ENCODE assay signal across 8 mouse cellular contexts in genomic region chr9:96888742-96889344, GRCm38 (mm10). TPM values are rescaled to one million over a fixed set of nuclear protein-coding genes. Genes with fewer than 3 reads are reported as not detected.
DNase-seq lines count a peak whose midpoint lies in the region; ATAC-seq and TF ChIP-seq lines count a peak whose summit lies in the region.

No protein-coding gene starts in this region.

- no peak for TF ChIP-seq POLR2A in thymus, adult 2 months (IDR thresholded peaks at IDR 0.05; ENCODE audit: control insufficient read depth, extremely low read depth, insufficient read depth, low read length, poor library complexity)

- H3K27ac ChIP-seq in thymus, adult 2 months (ENCODE audit: control insufficient read depth, insufficient read depth, low read length) = no peak overlapping the region
- 0 out of 2 replicates have a peak overlapping the region, but pooled peaks have one; percentile 46 for H3K27ac ChIP-seq in heart, embryonic 11.5 days (ENCODE audit: low read depth, low read length)
- H3K27ac ChIP-seq in kidney, embryonic 15.5 days = no peak overlapping the region

- H3K4me1 ChIP-seq in thymus, adult 2 months (replicated peaks; ENCODE audit: control insufficient read depth, insufficient read depth, low read length) = peaks cover 17% of the 10 kb centered on the region
- H3K4me1 ChIP-seq in heart, embryonic 11.5 days (ENCODE audit: control insufficient read depth, insufficient read depth, low read length) = peaks cover 28% of the 10 kb centered on the region
- H3K4me1 ChIP-seq in kidney, embryonic 15.5 days = peaks cover 31% of the 10 kb centered on the region

- no peaks in the 10 kb centered on the region for H3K36me3 ChIP-seq in thymus, adult 2 months (ENCODE audit: control insufficient read depth, insufficient read depth, low read length)
- H3K36me3 ChIP-seq in heart, embryonic 11.5 days (ENCODE audit: control insufficient read depth, insufficient read depth, low read length) = no peaks in the 10 kb centered on the region
- no peaks in the 10 kb centered on the region for H3K36me3 ChIP-seq in kidney, embryonic 15.5 days
- H3K36me3 ChIP-seq in splenic B cell, adult 2 months (ENCODE audit: control insufficient read depth, insufficient read depth, low read length, poor library complexity, severe bottlenecking) = no peaks in the 10 kb centered on the region

- under 1% methylated on average over 36 of the region's 37 CpGs for WGBS in thymus, adult 2 months
- under 1% methylated on average over 37 of the region's 37 CpGs for WGBS in heart, embryonic 11.5 days (ENCODE audit: insufficient replicate concordance)
- WGBS in kidney, embryonic 15.5 days = 1% methylated on average over 37 of the region's 37 CpGs

- DNase-seq in thymus, adult 2 months = peak; percentile 53
- DNase-seq in thymus, postnatal 14 days = no peak
- DNase-seq in cerebellum, adult 9-10 months = peak; percentile 75
- peak; percentile 8 for DNase-seq in splenic B cell, adult 2 months (ENCODE audit: low read depth, low spot score)
- DNase-seq in frontal cortex, postnatal 14 days (ENCODE audit: low spot score in 2 of 2) = no peak

- ATAC-seq in heart, embryonic 11.5 days (replicated peaks; ENCODE audit: insufficient number of reproducible peaks, low FRiP score, low TSS enrichment) = peak; percentile 16; the same call in 1 of the 2 replicates
- peak; percentile 45 for ATAC-seq in kidney, embryonic 15.5 days (replicated peaks; ENCODE audit: low FRiP score)
- ATAC-seq in megakaryocyte, adult 5-6 weeks (ENCODE audit: poor library complexity, severe bottlenecking) = peak; percentile 22

- 0 out of 2 replicates have a peak, but pooled peaks have one; percentile 19 for TF ChIP-seq CTCF in thymus, adult 2 months (IDR thresholded peaks at IDR 0.05; ENCODE audit: borderline replicate concordance, control insufficient read depth, extremely low read depth, insufficient read depth, low read length, poor library complexity)

- H3K4me3 ChIP-seq in thymus, adult 2 months (ENCODE audit: control insufficient read depth, insufficient read depth, low read length) = peak overlapping the region; percentile 64
- peak overlapping the region; percentile 69 for H3K4me3 ChIP-seq in heart, embryonic 11.5 days (ENCODE audit: low read depth, low read length)
- peak overlapping the region; percentile 72 for H3K4me3 ChIP-seq in kidney, embryonic 15.5 days (replicated peaks)

- no peaks in the 10 kb centered on the region for H3K27me3 ChIP-seq in thymus, adult 2 months (ENCODE audit: control insufficient read depth, insufficient read depth, low read length)
- H3K27me3 ChIP-seq in heart, embryonic 11.5 days (ENCODE audit: control insufficient read depth, insufficient read depth, low read length) = peaks cover 9% of the 10 kb centered on the region
- H3K27me3 ChIP-seq in kidney, embryonic 15.5 days = peaks cover 47% of the 10 kb centered on the region
- no peaks in the 10 kb centered on the region for H3K27me3 ChIP-seq in splenic B cell, adult 2 months (ENCODE audit: control insufficient read depth, insufficient read depth, low read length, poor library complexity, severe bottlenecking)

- H3K4me2 ChIP-seq in heart, embryonic 11.5 days = peak overlapping the region; percentile 89
- H3K4me2 ChIP-seq in kidney, embryonic 15.5 days = peak overlapping the region; percentile 89

- peak overlapping the region; percentile 86 for H3K9ac ChIP-seq in heart, embryonic 11.5 days (ENCODE audit: low read depth, low read length)
- peak overlapping the region; percentile 73 for H3K9ac ChIP-seq in kidney, embryonic 15.5 days

- H3K9me3 ChIP-seq in heart, embryonic 11.5 days (replicated peaks; ENCODE audit: control insufficient read depth, low read length) = no peaks in the 10 kb centered on the region
- no peaks in the 10 kb centered on the region for H3K9me3 ChIP-seq in kidney, embryonic 15.5 days (replicated peaks)

RNA-seq across cellular contexts. Expression of gene Pxylp1, which starts 3.6 kb away (rescaled TPM):
- 4.4 and 4.9 TPM in 2 replicates for polyA plus RNA-seq in thymus, adult 2 months (2012; rRNA removed)
- polyA plus RNA-seq in heart, embryonic 11.5 days (2014; fragmentation: Nextera tagmentation; extraction: Ambion mirVana) = 31.3 and 33.7 TPM in 2 replicates
- polyA plus RNA-seq in kidney, embryonic 15.5 days (2015; fragmentation: Nextera tagmentation; extraction: Ambion mirVana) = 17.0 and 18.8 TPM in 2 replicates
- total RNA-seq in megakaryocyte, adult 5-6 weeks (2015) = 36.0 and 37.4 TPM in 2 replicates
- 33.6 and 38.6 TPM in 2 replicates for total RNA-seq in megakaryocyte, adult 5-6 weeks (2017)

Comparison
In these comparisons a context has a peak if more than half of its experiments do, and no peak if none do; other contexts are left out.
1. DNase-seq: peak in thymus, adult 2 months (single experiment), cerebellum, adult 9-10 months (single experiment) and splenic B cell, adult 2 months (single experiment); none in thymus, postnatal 14 days (single experiment) and frontal cortex, postnatal 14 days (0 of 2).
2. Peak in every context shown above with its lines, with median percentiles within 50 percentile points of each other: H3K4me3 ChIP-seq and ATAC-seq.